Mouse (Mus musculus) adrenal gland, adult 18-20 months (tissue): ENCODE measurements around the gene Gpr1. TPM values are rescaled to one million over a fixed set of nuclear protein-coding genes. Genes with fewer than 3 reads are reported as not detected.
"Not testable (repeated sequence)": the region's sequence is repeated elsewhere in the genome, so short reads cannot be mapped to it uniquely, and the experiment has no call there.

Experiments used
- DNase-seq, 2 experiments: peaks; one replicate each; pipeline ENCODE4 v3.0.0; 2021 to 2022; ENCODE audit warnings: low spot score in 2 of 2
- microRNA-seq, 2 experiments: library from miRNA; unstranded; fragments of <30 nt; microRNA quantifications; one replicate each; pipeline ENCODE4 v1.2.0; 2021; ENCODE audit warnings: borderline number of aligned reads in 2 of 2
- total RNA-seq, 2 experiments: library from RNA; stranded (reverse); gene quantifications; 1 replicate in 1 of 2; 2 replicates in 1 of 2; pipeline ENCODE4 v1.2.3; 2021

The Gpr1 gene
- total RNA-seq, 2 experiments from 2014 or later, result 0.26 to 0.43 TPM

GRCm38 (mm10) chr1:63181019-63181418 is 33.3 kb downstream of the Gpr1 start:
- peak; percentile 85 to 87 for DNase-seq

GRCm38 (mm10) chr1:63180575-63180974 is 33.8 kb downstream of the Gpr1 start:
- not testable (repeated sequence) for DNase-seq

GRCm38 (mm10) chr1:63180122-63180521 is 34.2 kb downstream of the Gpr1 start:
- DNase-seq, result no peak

- DNase-seq, result no peak
Observed at GRCm38 (mm10) chr1:63178308-63178707, 36.0 kb downstream of the Gpr1 start.

- DNase-seq, result peak; percentile 93 to 95
Observed at GRCm38 (mm10) chr1:63176604-63177421, 37.5 kb downstream of the Gpr1 start, which contains the start of the genes Eef1b2 and Ndufs1. Gene Eef1b2, plus strand, starts transcription at chr1:63176825. Gene Ndufs1, minus strand, starts transcription at chr1:63176833.

- no peak for DNase-seq
Observed at GRCm38 (mm10) chr1:63176259-63176603, 38.1 kb downstream of the Gpr1 start.

GRCm38 (mm10) chr1:63175853-63176252 is 38.5 kb downstream of the Gpr1 start:
- no peak for DNase-seq

GRCm38 (mm10) chr1:63168638-63169037 is 45.7 kb downstream of the Gpr1 start:
- no peak for DNase-seq

GRCm38 (mm10) chr1:63140231-63140630 is 74.1 kb downstream of the Gpr1 start:
- DNase-seq, result no peak

GRCm38 (mm10) chr1:63138586-63138985 is 75.8 kb downstream of the Gpr1 start:
- DNase-seq, result not testable (repeated sequence)

GRCm38 (mm10) chr1:63137971-63138370 is 76.4 kb downstream of the Gpr1 start:
- no peak for DNase-seq

- DNase-seq, result no peak
Observed at GRCm38 (mm10) chr1:63134530-63134929, 79.8 kb downstream of the Gpr1 start.

Small RNA genes lying within 50 kb of the gene (microRNA-seq; reads per million reads assigned to microRNA genes)
- gene Gm24557 (0 reads per million in 2 experiments), gene Gm27512 (0 reads per million in 2 experiments)

Other genes with a start within 250 kb of the Gpr1 start
- gene Ino80d, start 99.9 kb downstream of the Gpr1 start, total RNA-seq, result 10 to 100 TPM; 24.7 to 27.3 TPM
- 100 to 1,000 TPM; 584 to 627 TPM for gene Eef1b2, start 37.7 kb downstream of the Gpr1 start, total RNA-seq
- gene Ndufs1, start 37.7 kb downstream of the Gpr1 start, total RNA-seq, result 100 to 1,000 TPM; 272 to 350 TPM
- gene Zdbf2, start 58.7 kb upstream of the Gpr1 start, total RNA-seq, result 10 to 100 TPM; 10.8 to 23.1 TPM
- 10 to 100 TPM; 12.8 to 16.4 TPM for gene Adam23, start 231.3 kb upstream of the Gpr1 start, total RNA-seq